Mouse (Mus musculus) myocyte (in vitro differentiated cells): ENCODE data around the gene Khdc4. TPM values are rescaled to one million over a fixed set of nuclear protein-coding genes. Genes with fewer than 3 reads are reported as not detected.

Source experiments
- H3K27me3 ChIP-seq: one replicate; pipeline ENCODE4 v1.6.1; 2011; ENCODE audit not compliant: control insufficient read depth, insufficient read depth, insufficient read length
- H3K36me3 ChIP-seq: one replicate; pipeline ENCODE4 v1.6.1; 2011; ENCODE audit not compliant: control insufficient read depth, insufficient read depth
- H3K4me2 ChIP-seq: one replicate; pipeline ENCODE4 v1.6.1; 2011; ENCODE audit warnings: low read depth, control low read depth
- H3K4me3 ChIP-seq: one replicate; pipeline ENCODE4 v1.5.1; 2011; ENCODE audit warnings: mild to moderate bottlenecking, control low read depth, moderate library complexity
- H3K79me2 ChIP-seq: one replicate; pipeline ENCODE4 v1.6.1; 2011; ENCODE audit not compliant: control insufficient read depth, insufficient read depth
- H3ac ChIP-seq: one replicate; pipeline ENCODE4 v1.6.1; 2011; ENCODE audit not compliant: control insufficient read depth, insufficient read length
- CEBPB ChIP-seq: IDR thresholded peaks from 2 replicates; pipeline ENCODE4 v1.6.1; 2011; ENCODE audit warnings: mild to moderate bottlenecking, moderate library complexity; ENCODE audit not compliant: poor library complexity, insufficient read depth, severe bottlenecking
- E2F4 ChIP-seq: IDR thresholded peaks from one replicate; pipeline ENCODE4 v1.6.1; 2011; ENCODE audit warnings: mild to moderate bottlenecking, control low read depth, moderate library complexity; ENCODE audit not compliant: insufficient read depth
- MAX ChIP-seq: IDR thresholded peaks from one replicate; pipeline ENCODE4 v1.6.1; 2011; ENCODE audit warnings: low read depth, mild to moderate bottlenecking, control low read depth
- MYOD1 ChIP-seq, 3 experiments: IDR thresholded peaks; one replicate each; pipeline ENCODE4 v1.6.1; 2011; ENCODE audit warnings: control low read depth in 2 of 3, low read depth in 2 of 3, mild to moderate bottlenecking in 2 of 3, moderate library complexity in 1 of 3; ENCODE audit not compliant: insufficient read length in 2 of 3, control insufficient read depth in 1 of 3
- MYOG ChIP-seq, 3 experiments: IDR thresholded peaks; one replicate each; pipeline ENCODE4 v1.6.1; 2011; ENCODE audit warnings: control low read depth in 2 of 3, low read depth in 2 of 3, mild to moderate bottlenecking in 2 of 3; ENCODE audit not compliant: insufficient read length in 2 of 3, control insufficient read depth in 1 of 3, insufficient read depth in 1 of 3
- POLR2A ChIP-seq: IDR thresholded peaks from one replicate; pipeline ENCODE4 v1.6.1; 2011; ENCODE audit warnings: low read depth, mild to moderate bottlenecking, control low read depth, moderate library complexity; ENCODE audit not compliant: insufficient read length
- POLR2AphosphoS2 ChIP-seq: IDR thresholded peaks from one replicate; pipeline ENCODE4 v1.6.1; 2011; ENCODE audit warnings: low read depth, control low read depth; ENCODE audit not compliant: insufficient read length
- REST ChIP-seq: IDR thresholded peaks from one replicate; pipeline ENCODE4 v1.6.1; 2011; ENCODE audit warnings: mild to moderate bottlenecking, control low read depth, moderate library complexity; ENCODE audit not compliant: insufficient read depth, insufficient read length
- SRF ChIP-seq: IDR thresholded peaks from one replicate; pipeline ENCODE4 v1.6.1; 2011; ENCODE audit warnings: low read depth; ENCODE audit not compliant: control insufficient read depth, insufficient read length
- TCF12 ChIP-seq: IDR thresholded peaks from one replicate; pipeline ENCODE4 v1.6.1; 2011; ENCODE audit warnings: mild to moderate bottlenecking, control low read depth; ENCODE audit not compliant: poor library complexity, insufficient read depth, severe bottlenecking
- TCF3 ChIP-seq: IDR thresholded peaks from one replicate; pipeline ENCODE4 v1.6.1; 2011; ENCODE audit warnings: low read depth, control low read depth; ENCODE audit not compliant: insufficient read length
- USF1 ChIP-seq: IDR thresholded peaks from one replicate; pipeline ENCODE4 v1.6.1; 2011; ENCODE audit warnings: low read depth, mild to moderate bottlenecking, control low read depth, moderate library complexity
- polyA plus RNA-seq: library from polyadenylated mRNA; unstranded; fragments of >200 nt; fragmentation: generic; extraction: Trizol; gene quantifications from one replicate; pipeline ENCODE4 v1.2.1, GENCODE M21; 2012; ENCODE audit warnings: missing spikeins

Gene Khdc4
- polyA plus RNA-seq, 1 experiment: 17.2 TPM

GRCm38 (mm10) chr3:88664095-88664494 is 21.5 kb upstream of the Khdc4 start:
- Histone ChIP-seq H3K27me3 (no peaks in the 10 kb centered on the region), H3K36me3 (no peaks in the 10 kb centered on the region), H3ac (no peak overlapping the region), H3K4me3 (no peak overlapping the region), H3K4me2 (no peak overlapping the region), H3K79me2 (no peaks in the 10 kb centered on the region)
- TF ChIP-seq POLR2AphosphoS2 (no peak), CEBPB (no peak), MYOG (IDR thresholded peaks at IDR 0.05; ENCODE audit: control insufficient read depth in 1 of 3, insufficient read depth in 1 of 3, insufficient read length in 2 of 3, low read depth in 2 of 3) (no peak), SRF (no peak), POLR2A (no peak), TCF12 (no peak), E2F4 (no peak)

GRCm38 (mm10) chr3:88677399-88677798 is 8.2 kb upstream of the Khdc4 start:
- H3K4me3 ChIP-seq: no peak overlapping the region
- H3K36me3 ChIP-seq: no peaks in the 10 kb centered on the region
- H3ac ChIP-seq: no peak overlapping the region
- no peaks in the 10 kb centered on the region for H3K79me2 ChIP-seq
- H3K4me2 ChIP-seq: peak overlapping the region; percentile 81
- TF ChIP-seq CEBPB: no peak
- TF ChIP-seq TCF3: no peak
- TF ChIP-seq MYOD1 (IDR thresholded peaks at IDR 0.05; ENCODE audit: control insufficient read depth in 1 of 3, insufficient read length in 2 of 3, low read depth in 2 of 3): no peak
- no peak for TF ChIP-seq TCF12
- no peak for TF ChIP-seq POLR2AphosphoS2
- TF ChIP-seq SRF: no peak
- TF ChIP-seq USF1: no peak
- TF ChIP-seq MAX: no peak
- TF ChIP-seq E2F4: no peak
- TF ChIP-seq REST: no peak
- no peak for TF ChIP-seq POLR2A
- H3K27me3 ChIP-seq: no peaks in the 10 kb centered on the region

- H3K4me2 ChIP-seq: no peak overlapping the region
- H3ac ChIP-seq: no peak overlapping the region
- no peaks in the 10 kb centered on the region for H3K27me3 ChIP-seq
- peaks cover 32% of the 10 kb centered on the region for H3K79me2 ChIP-seq
- TF ChIP-seq MYOG (IDR thresholded peaks at IDR 0.05; ENCODE audit: control insufficient read depth in 1 of 3, insufficient read depth in 1 of 3, insufficient read length in 2 of 3, low read depth in 2 of 3) (no peak), CEBPB (no peak), USF1 (no peak), POLR2AphosphoS2 (no peak), MAX (no peak), POLR2A (no peak), E2F4 (no peak), TCF3 (no peak), REST (no peak), TCF12 (no peak), SRF (no peak)
- peaks cover 9% of the 10 kb centered on the region for H3K36me3 ChIP-seq
- H3K4me3 ChIP-seq: no peak overlapping the region
Observed at GRCm38 (mm10) chr3:88683814-88684213, 1.8 kb upstream of the Khdc4 start.

GRCm38 (mm10) chr3:88684236-88684979 is 1.2 kb upstream of the Khdc4 start:
- H3ac ChIP-seq: no peak overlapping the region
- H3K4me2 ChIP-seq: peak overlapping the region; percentile 62
- no peaks in the 10 kb centered on the region for H3K27me3 ChIP-seq
- peaks cover 14% of the 10 kb centered on the region for H3K36me3 ChIP-seq
- peaks cover 38% of the 10 kb centered on the region for H3K79me2 ChIP-seq
- TF ChIP-seq E2F4 (no peak), SRF (no peak), TCF12 (no peak), MYOD1 (IDR thresholded peaks at IDR 0.05; ENCODE audit: control insufficient read depth in 1 of 3, insufficient read length in 2 of 3, low read depth in 2 of 3) (no peak), TCF3 (no peak), MAX (no peak), REST (no peak), MYOG (IDR thresholded peaks at IDR 0.05; ENCODE audit: control insufficient read depth in 1 of 3, insufficient read depth in 1 of 3, insufficient read length in 2 of 3, low read depth in 2 of 3) (no peak), POLR2A (no peak), USF1 (no peak), CEBPB (no peak), POLR2AphosphoS2 (no peak)
- peak overlapping the region; percentile 95 for H3K4me3 ChIP-seq
